Mouse (Mus musculus) adrenal gland, postnatal 10 days (tissue): ENCODE results near the gene Foxd1. TPM values are rescaled to one million over a fixed set of nuclear protein-coding genes. Genes with fewer than 3 reads are reported as not detected.

Experiments used
- DNase-seq: peaks from one replicate; pipeline ENCODE4 v3.0.0; 2021; ENCODE audit warnings: mixed read lengths
- long read RNA-seq, 2 experiments: library from polyadenylated mRNA; stranded (forward); transcript quantifications; one replicate each; pipeline ENCODE4 v2.0.0; 2021
- total RNA-seq, 2 experiments: library from RNA; stranded (reverse); gene quantifications; 2 replicates each; pipeline ENCODE4 v1.2.3; 2021

Foxd1 gene
- 1 to 10 TPM in 1 of 2 experiments, under 1 TPM in 1; 0.72 to 1.1 TPM for total RNA-seq
- long read RNA-seq, experiment 1, full-length matches to known transcripts, result 2 of 2 reads
- long read RNA-seq, experiment 1, partial matches to known transcripts, result 0 of 2 reads
- long read RNA-seq, experiment 1, other reads (novel, unspliced or antisense), result 0 of 2 reads
- long read RNA-seq, experiment 2, full-length matches to known transcripts, result 4 of 4 reads
- long read RNA-seq, experiment 2, partial matches to known transcripts, result 0 of 4 reads
- long read RNA-seq, experiment 2, other reads (novel, unspliced or antisense), result 0 of 4 reads

- peak; percentile 61 for DNase-seq
Measured at GRCm38 (mm10) chr13:98354090-98354801, at the start of gene Foxd1. Gene Foxd1, plus strand, starts transcription at chr13:98354242.

- DNase-seq, result no peak
Measured at GRCm38 (mm10) chr13:98305257-98305656, 48.8 kb upstream of the Foxd1 start.

GRCm38 (mm10) chr13:98306393-98306792, 47.6 kb upstream of the Foxd1 start:
- no peak for DNase-seq

- no peak for DNase-seq
Measured at GRCm38 (mm10) chr13:98306852-98307475, 47.1 kb upstream of the Foxd1 start.

GRCm38 (mm10) chr13:98308004-98308403, 46.0 kb upstream of the Foxd1 start:
- no peak for DNase-seq

GRCm38 (mm10) chr13:98308724-98309123, 45.3 kb upstream of the Foxd1 start:
- no peak for DNase-seq

GRCm38 (mm10) chr13:98311597-98311996, 42.4 kb upstream of the Foxd1 start:
- no peak for DNase-seq

GRCm38 (mm10) chr13:98313631-98314030, 40.4 kb upstream of the Foxd1 start:
- DNase-seq, result no peak

- no peak for DNase-seq
Measured at GRCm38 (mm10) chr13:98315124-98315523, 38.9 kb upstream of the Foxd1 start.

- no peak for DNase-seq
Measured at GRCm38 (mm10) chr13:98316140-98316479, 37.9 kb upstream of the Foxd1 start.

GRCm38 (mm10) chr13:98316480-98317245, 37.4 kb upstream of the Foxd1 start, which contains the start of gene Btf3:
Gene Btf3, minus strand, starts transcription at chr13:98317006.
- peak; percentile 96 for DNase-seq

- peak; percentile 11 for DNase-seq
Measured at GRCm38 (mm10) chr13:98317246-98317677, 36.8 kb upstream of the Foxd1 start.

- DNase-seq, result no peak
Measured at GRCm38 (mm10) chr13:98317911-98318310, 36.1 kb upstream of the Foxd1 start.

GRCm38 (mm10) chr13:98325034-98325433, 29.0 kb upstream of the Foxd1 start:
- DNase-seq, result no peak

- peak; percentile 45 for DNase-seq
Measured at GRCm38 (mm10) chr13:98332106-98332505, 21.9 kb upstream of the Foxd1 start.

- no peak for DNase-seq
Measured at GRCm38 (mm10) chr13:98336205-98336604, 17.8 kb upstream of the Foxd1 start.

- no peak for DNase-seq
Measured at GRCm38 (mm10) chr13:98340506-98340905, 13.5 kb upstream of the Foxd1 start.

- DNase-seq, result no peak
Measured at GRCm38 (mm10) chr13:98349491-98349890, 4.6 kb upstream of the Foxd1 start.

- DNase-seq, result peak; percentile 66
Measured at GRCm38 (mm10) chr13:98351527-98351926, 2.5 kb upstream of the Foxd1 start.

GRCm38 (mm10) chr13:98352381-98352975, 1.6 kb upstream of the Foxd1 start:
- DNase-seq, result no peak

- no peak for DNase-seq
Measured at GRCm38 (mm10) chr13:98353709-98354089, 343 bp upstream of the Foxd1 start.
